Mouse (Mus musculus) ES-Bruce4 (cell line): Measurements from ENCODE around the gene Gper1.

Experiments
- CTCF ChIP-seq: IDR thresholded peaks from one replicate; pipeline ENCODE4 v1.8.1; 2011; ENCODE audit warnings: low read depth, low read length
- EP300 ChIP-seq: IDR thresholded peaks from 2 replicates; pipeline ENCODE4 v1.6.1; 2011; ENCODE audit warnings: low read depth, low read length; ENCODE audit not compliant: insufficient read depth
- POLR2A ChIP-seq: IDR thresholded peaks from one replicate; pipeline ENCODE4 v1.8.1; 2011; ENCODE audit warnings: low read length; ENCODE audit not compliant: insufficient read depth

- TF ChIP-seq CTCF, result no peak
- TF ChIP-seq POLR2A, result no peak
- TF ChIP-seq EP300, result no peak
Observed at GRCm38 (mm10) chr5:139391309-139391990, 31.5 kb upstream of the Gper1 start.
